19 mouse cellular contexts compared by ENCODE assay signal in genomic region chr8:125203016-125203415, GRCm38 (mm10).
DNase-seq lines count a peak whose midpoint lies in the region; ATAC-seq lines count a peak whose summit lies in the region.
"Had no signal": no experiment of that assay in that cellular context is flagged by ENCODE, and none has a peak within 500 bp of the region (broad histone marks: within the 10 kb centered on the region; RNA-seq: fewer than 3 reads in every experiment).

No protein-coding gene starts in this region.

- peak; percentile 49 for DNase-seq in kidney, adult 11 months
- DNase-seq in MN1 (ENCODE audit: low spot score), result peak; percentile 80
- DNase-seq in kidney, adult 9 months, result peak; percentile 38
- peak; percentile 44 to 54 for DNase-seq in kidney, postnatal 36 days
- DNase-seq in layer of hippocampus, postnatal 14 days (ENCODE audit: low spot score in 2 of 2), result no peak
- DNase-seq in adipocyte (ENCODE audit: low spot score), result no peak
- DNase-seq: adrenal gland, postnatal 10 days; cerebellum, adult 11 months; cerebellum, adult 8-10 months; cerebellum, postnatal 14 days; gastrocnemius, postnatal 10 days; heart, adult 18-20 months; heart, postnatal 4 days had no signal

- no peak overlapping the region for H3K4me2 ChIP-seq in kidney, embryonic 14.5 days (replicated peaks; ENCODE audit: low read depth, low read length)
- H3K4me2 ChIP-seq: embryonic facial prominence, embryonic 12.5 days; forebrain, embryonic 15.5 days; heart, embryonic 13.5 days; hindbrain, embryonic 12.5 days had no signal

- no peak for ATAC-seq in kidney, embryonic 14.5 days (ENCODE audit: low FRiP score, low TSS enrichment)
- ATAC-seq: forebrain, embryonic 15.5 days; hindbrain, embryonic 16.5 days had no signal

- no peaks in the 10 kb centered on the region for H3K9me3 ChIP-seq in kidney, embryonic 14.5 days (ENCODE audit: control insufficient read depth, low read length)
- H3K9me3 ChIP-seq: embryonic facial prominence, embryonic 12.5 days; forebrain, embryonic 15.5 days; heart, embryonic 13.5 days; hindbrain, embryonic 12.5 days had no signal

- peaks cover 20% of the 10 kb centered on the region for H3K4me1 ChIP-seq in kidney, embryonic 14.5 days (ENCODE audit: control insufficient read depth, insufficient read depth, low read length)

- 80% methylated on average over 9 of the region's 9 CpGs for WGBS in kidney, embryonic 14.5 days

- H3K9ac ChIP-seq in kidney, embryonic 14.5 days (ENCODE audit: low read depth, low read length), result no peak overlapping the region
- H3K9ac ChIP-seq: embryonic facial prominence, embryonic 12.5 days; forebrain, embryonic 15.5 days; heart, embryonic 13.5 days; hindbrain, embryonic 12.5 days had no signal

- H3K36me3 ChIP-seq in kidney, embryonic 14.5 days (ENCODE audit: control insufficient read depth, insufficient read depth, low read length), result no peaks in the 10 kb centered on the region
- H3K36me3 ChIP-seq: embryonic facial prominence, embryonic 12.5 days; forebrain, embryonic 15.5 days; heart, embryonic 13.5 days; hindbrain, embryonic 12.5 days had no signal

- H3K27ac ChIP-seq in kidney, embryonic 14.5 days (ENCODE audit: low read depth, low read length), result no peak overlapping the region
- H3K27ac ChIP-seq: embryonic facial prominence, embryonic 12.5 days; forebrain, embryonic 15.5 days; heart, embryonic 13.5 days; hindbrain, embryonic 12.5 days had no signal

- no peak overlapping the region for H3K4me3 ChIP-seq in kidney, embryonic 14.5 days (ENCODE audit: low read length)
- H3K4me3 ChIP-seq: embryonic facial prominence, embryonic 12.5 days; forebrain, embryonic 15.5 days; heart, embryonic 13.5 days; hindbrain, embryonic 12.5 days had no signal

- no peaks in the 10 kb centered on the region for H3K27me3 ChIP-seq in kidney, embryonic 14.5 days (ENCODE audit: control insufficient read depth, insufficient read depth, low read length)
- H3K27me3 ChIP-seq: forebrain, embryonic 15.5 days; heart, embryonic 13.5 days had no signal

Comparison
In these comparisons a context has a peak if more than half of its experiments do, and no peak if none do; other contexts are left out.
1. DNase-seq: peak in kidney, adult 11 months (single experiment), MN1 (single experiment), kidney, adult 9 months (single experiment) and kidney, postnatal 36 days (2 of 2); none in layer of hippocampus, postnatal 14 days (0 of 2) and adipocyte (single experiment).